8 mouse cellular contexts compared by ENCODE assay signal in the genomic region with DNA sequence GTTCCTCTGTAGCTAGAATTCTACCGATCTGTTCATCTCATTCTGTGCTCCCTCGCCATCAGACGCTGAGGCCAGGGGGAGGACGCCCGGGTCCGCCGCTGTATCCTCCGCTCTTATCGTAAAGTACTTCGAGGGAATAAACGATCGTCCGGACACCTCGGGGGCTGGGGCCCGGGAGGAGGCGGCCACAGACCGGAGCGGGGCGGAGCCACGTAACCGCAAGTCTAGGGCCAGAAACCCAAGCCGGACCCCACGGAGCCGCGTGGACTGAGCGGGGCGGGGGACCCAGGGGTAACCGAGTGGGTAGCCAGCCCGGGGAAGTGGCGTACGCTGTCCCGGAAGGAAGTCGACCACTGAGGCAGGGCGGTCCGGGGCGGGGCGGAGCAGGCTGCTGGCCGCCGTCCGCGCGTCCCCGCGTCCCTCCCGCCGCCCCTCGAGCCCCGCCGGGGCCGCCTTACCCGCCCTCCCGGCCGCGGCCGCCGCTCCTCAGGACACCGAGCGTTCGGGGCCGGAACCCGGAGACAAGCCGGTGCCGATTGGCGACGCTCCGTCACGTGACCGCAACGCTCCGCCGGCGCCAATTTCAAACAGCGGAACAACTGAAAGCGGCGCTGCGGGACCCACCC. TPM values are rescaled to one million over a fixed set of nuclear protein-coding genes. Genes with fewer than 3 reads are reported as not detected.
DNase-seq lines count a peak whose midpoint lies in the region; ATAC-seq and TF ChIP-seq lines count a peak whose summit lies in the region.

Rhno1 (minus strand) TSS at position 531 of the 626 bp plus-strand sequence.
Foxm1 (plus strand) TSS at position 587 of the 626 bp plus-strand sequence.

- no peaks in the 10 kb centered on the region for H3K9me3 ChIP-seq in hindbrain, postnatal 0 days (ENCODE audit: low read length)

- TF ChIP-seq CTCF in hindbrain, postnatal 0 days (IDR thresholded peaks at IDR 0.05; ENCODE audit: low read depth): no peak

- DNase-seq in gastrocnemius, adult 8-10 months (ENCODE audit: low spot score in 2 of 2): peak; percentile 65 to 77
- peak; percentile 91 for DNase-seq in hindbrain, postnatal 0 days (ENCODE audit: low spot score)
- peak; percentile 67 to 69 for DNase-seq in left cerebral cortex, adult 8-10 months (ENCODE audit: low spot score in 2 of 2)
- peak; percentile 83 for DNase-seq in right cerebral cortex, adult 2 months (ENCODE audit: low spot score in 2 of 2)
- peak; percentile 50 for DNase-seq in urinary bladder, postnatal 10 days (ENCODE audit: low spot score)

- no peaks in the 10 kb centered on the region for H3K27me3 ChIP-seq in hindbrain, postnatal 0 days (ENCODE audit: insufficient read depth, low read length)

- peaks cover 4% of the 10 kb centered on the region; the same call in 1 of the 2 replicates for H3K36me3 ChIP-seq in hindbrain, postnatal 0 days (ENCODE audit: insufficient read depth, low read length)

- whole genome bisulfite sequencing in hindbrain, postnatal 0 days: 1% methylated on average over 53 of the region's 76 CpGs

- peak; percentile 86 for ATAC-seq in activated CD4-positive, CD25-positive, alpha-beta regulatory T cell, adult 4 months
- ATAC-seq in common myeloid progenitor, adult 5-6 weeks (replicated peaks; ENCODE audit: low read depth, poor library complexity, severe bottlenecking): peak; percentile 77
- ATAC-seq in hindbrain, postnatal 0 days: peak; percentile 86
- ATAC-seq in megakaryocyte, adult 5-6 weeks (ENCODE audit: poor library complexity, severe bottlenecking): peak; percentile 73

- peak within 1 kb of the TSS; percentile 89 for H3K4me3 ChIP-seq in hindbrain, postnatal 0 days (ENCODE audit: low read length)

- H3K4me1 ChIP-seq in hindbrain, postnatal 0 days (ENCODE audit: insufficient read depth, low read length): no peaks in the 10 kb centered on the region

- H3K4me2 ChIP-seq in hindbrain, postnatal 0 days (ENCODE audit: low read depth, low read length): peak within 1 kb of the TSS; percentile 100

- H3K9ac ChIP-seq in hindbrain, postnatal 0 days (replicated peaks; ENCODE audit: low read length): peak within 1 kb of the TSS; percentile 75

- H3K27ac ChIP-seq in hindbrain, postnatal 0 days: peak within 1 kb of the TSS; percentile 83

RNA-seq across cellular contexts. Expression of gene Rhno1, which starts in this region (rescaled TPM):
- polyA plus RNA-seq in activated CD4-positive, CD25-positive, alpha-beta regulatory T cell, adult 4 months (2017; shearing (Covaris generic)): 10 to 100 TPM; 64.4 to 75.0 TPM
- total RNA-seq in common myeloid progenitor, adult 5-6 weeks (2017): 39.5 and 43.8 TPM in 2 replicates
- total RNA-seq in gastrocnemius, adult 8-10 months (2022): 1 to 10 TPM; 3.6 to 8.2 (median 5.6) TPM
- 22.8 and 23.1 TPM in 2 replicates for total RNA-seq in hindbrain, postnatal 0 days (2014; rRNA removed)
- 53.9 and 55.2 TPM in 2 replicates for polyA plus RNA-seq in hindbrain, postnatal 0 days (2015; fragmentation: Nextera tagmentation; extraction: Ambion mirVana)
- 10 to 100 TPM; 17.3 to 20.1 (median 18.8) TPM for total RNA-seq in left cerebral cortex, adult 8-10 months (2022)
- 45.7 and 53.9 TPM in 2 replicates for total RNA-seq in megakaryocyte, adult 5-6 weeks (2015)
- 35.4 and 41.1 TPM in 2 replicates for total RNA-seq in megakaryocyte, adult 5-6 weeks (2017)

RNA-seq across cellular contexts. Expression of gene Foxm1, which starts in this region (rescaled TPM):
- polyA plus RNA-seq in activated CD4-positive, CD25-positive, alpha-beta regulatory T cell, adult 4 months (2017; shearing (Covaris generic)): 1 to 10 TPM; 3.8 to 4.0 TPM
- 10.9 and 19.5 TPM in 2 replicates for total RNA-seq in common myeloid progenitor, adult 5-6 weeks (2017)
- total RNA-seq in gastrocnemius, adult 8-10 months (2022): under 1 TPM in 3 of 4 experiments, not detected in 1; 0.07 to 0.31 (median 0.12) TPM
- total RNA-seq in hindbrain, postnatal 0 days (2014; rRNA removed): 9.7 and 14.4 TPM in 2 replicates
- 7.2 and 7.5 TPM in 2 replicates for polyA plus RNA-seq in hindbrain, postnatal 0 days (2015; fragmentation: Nextera tagmentation; extraction: Ambion mirVana)
- 1 to 10 TPM in 3 of 4 experiments, under 1 TPM in 1; 0.81 to 1.8 (median 1.7) TPM for total RNA-seq in left cerebral cortex, adult 8-10 months (2022)
- 69.8 and 76.1 TPM in 2 replicates for total RNA-seq in megakaryocyte, adult 5-6 weeks (2015)
- 26.2 and 41.8 TPM in 2 replicates for total RNA-seq in megakaryocyte, adult 5-6 weeks (2017)

Comparison
In these comparisons a context has a peak if more than half of its experiments do, and no peak if none do; other contexts are left out.
1. Peak in every context shown above with its lines: DNase-seq, ATAC-seq, H3K4me3 ChIP-seq and H3K27ac ChIP-seq.